Comparison of ENCODE assay signal across 32 mouse cellular contexts in genomic region chr8:67569115-67569514, GRCm38 (mm10). TPM values are rescaled to one million over a fixed set of nuclear protein-coding genes. Genes with fewer than 3 reads are reported as not detected.
A peak's percentile ranks its signal among the peaks of the same experiment; 100 is the strongest.
DNase-seq lines count a peak whose midpoint lies in the region; ATAC-seq lines count a peak whose summit lies in the region.
"Had no signal": no experiment of that assay in that cellular context is flagged by ENCODE, and none has a peak within 500 bp of the region (broad histone marks: within the 10 kb centered on the region; RNA-seq: fewer than 3 reads in every experiment).

No protein-coding gene starts in this region.

- no peak overlapping the region for H3K4me2 ChIP-seq in limb, embryonic 12.5 days
- peak overlapping the region; percentile 47 for H3K4me2 ChIP-seq in liver, embryonic 13.5 days
- H3K4me2 ChIP-seq in forebrain, embryonic 14.5 days (ENCODE audit: low read length): no peak overlapping the region
- no peak overlapping the region for H3K4me2 ChIP-seq in forebrain, embryonic 12.5 days
- H3K4me2 ChIP-seq: embryonic facial prominence, embryonic 12.5 days; forebrain, embryonic 15.5 days; hindbrain, embryonic 12.5 days; midbrain, embryonic 13.5 days had no signal

- H3K4me3 ChIP-seq in limb, embryonic 12.5 days (replicated peaks): no peak overlapping the region
- no peak overlapping the region for H3K4me3 ChIP-seq in limb, embryonic 10.5 days
- no peak overlapping the region for H3K4me3 ChIP-seq in liver, embryonic 13.5 days (replicated peaks)
- no peak overlapping the region for H3K4me3 ChIP-seq in forebrain, embryonic 14.5 days (ENCODE audit: low read depth, low read length)
- H3K4me3 ChIP-seq in forebrain, embryonic 12.5 days (replicated peaks): no peak overlapping the region
- H3K4me3 ChIP-seq: embryonic facial prominence, embryonic 12.5 days; erythroblast, embryonic 14.5 days; forebrain, embryonic 15.5 days; heart, adult 2 months; hindbrain, embryonic 12.5 days; left cerebral cortex, adult 2 months; midbrain, embryonic 13.5 days had no signal

- no peak for DNase-seq in limb, embryonic 10.5 days (ENCODE audit: low spot score)
- peak; percentile 78 for DNase-seq in liver, embryonic 13.5 days
- DNase-seq in forebrain, embryonic 14.5 days (ENCODE audit: low spot score): no peak
- DNase-seq in right cerebral cortex, postnatal 14 days: no peak
- DNase-seq: adrenal gland, adult 2 months; cerebellum, adult 9-11 months; gastrocnemius, postnatal 25 days; heart, adult 2 months; kidney, adult 18-20 months; kidney, postnatal 4 days; left cerebral cortex, postnatal 4 days; lung, adult 18-20 months; lung, postnatal 10 days; thymus, postnatal 36 days had no signal

- H3K9me3 ChIP-seq in limb, embryonic 12.5 days: no peaks in the 10 kb centered on the region
- no peaks in the 10 kb centered on the region for H3K9me3 ChIP-seq in limb, embryonic 10.5 days (replicated peaks)
- H3K9me3 ChIP-seq in liver, embryonic 13.5 days (replicated peaks): no peaks in the 10 kb centered on the region
- no peaks in the 10 kb centered on the region for H3K9me3 ChIP-seq in forebrain, embryonic 14.5 days (replicated peaks; ENCODE audit: control insufficient read depth, low read length)
- no peaks in the 10 kb centered on the region for H3K9me3 ChIP-seq in forebrain, embryonic 12.5 days
- H3K9me3 ChIP-seq: embryonic facial prominence, embryonic 12.5 days; forebrain, embryonic 15.5 days; hindbrain, embryonic 12.5 days; midbrain, embryonic 13.5 days had no signal

- H3K27ac ChIP-seq in limb, embryonic 12.5 days: no peak overlapping the region
- no peak overlapping the region for H3K27ac ChIP-seq in limb, embryonic 10.5 days
- H3K27ac ChIP-seq in liver, embryonic 13.5 days: peak overlapping the region; percentile 91
- no peak overlapping the region for H3K27ac ChIP-seq in forebrain, embryonic 14.5 days (ENCODE audit: low read depth, low read length)
- H3K27ac ChIP-seq in forebrain, embryonic 12.5 days: no peak overlapping the region
- H3K27ac ChIP-seq: embryonic facial prominence, embryonic 12.5 days; forebrain, embryonic 15.5 days; heart, adult 2 months; hindbrain, embryonic 12.5 days; left cerebral cortex, adult 2 months; midbrain, embryonic 13.5 days had no signal

- H3K27me3 ChIP-seq in limb, embryonic 12.5 days: no peaks in the 10 kb centered on the region
- no peaks in the 10 kb centered on the region for H3K27me3 ChIP-seq in limb, embryonic 10.5 days (ENCODE audit: low read depth, poor library complexity, severe bottlenecking)
- H3K27me3 ChIP-seq in liver, embryonic 13.5 days: no peaks in the 10 kb centered on the region
- no peaks in the 10 kb centered on the region for H3K27me3 ChIP-seq in forebrain, embryonic 14.5 days (replicated peaks; ENCODE audit: control insufficient read depth, insufficient read depth, low read length)
- no peaks in the 10 kb centered on the region for H3K27me3 ChIP-seq in forebrain, embryonic 12.5 days
- H3K27me3 ChIP-seq: embryonic facial prominence, embryonic 12.5 days; forebrain, embryonic 15.5 days; hindbrain, embryonic 12.5 days; midbrain, embryonic 13.5 days; Patski had no signal

- WGBS in limb, embryonic 12.5 days: 79% methylated on average over 6 of the region's 6 CpGs
- 86% methylated on average over 6 of the region's 6 CpGs for WGBS in limb, embryonic 10.5 days
- WGBS in liver, embryonic 13.5 days (ENCODE audit: insufficient replicate concordance): 19% methylated on average over 6 of the region's 6 CpGs
- WGBS in forebrain, embryonic 14.5 days: 85% methylated on average over 6 of the region's 6 CpGs
- 87% methylated on average over 6 of the region's 6 CpGs for WGBS in forebrain, embryonic 12.5 days

- no peak for ATAC-seq in limb, embryonic 12.5 days (ENCODE audit: insufficient number of reproducible peaks, insufficient read depth, low FRiP score, low TSS enrichment, low read depth)
- peak; percentile 75 for ATAC-seq in common myeloid progenitor, adult 5-6 weeks (replicated peaks; ENCODE audit: low read depth, poor library complexity, severe bottlenecking)
- ATAC-seq in liver, embryonic 13.5 days (ENCODE audit: low read depth): peak; percentile 79
- ATAC-seq in megakaryocyte-erythroid progenitor cell, adult 5-6 weeks (replicated peaks; ENCODE audit: low FRiP score, low TSS enrichment, poor library complexity, severe bottlenecking): peak; percentile 89
- no peak for ATAC-seq in forebrain, embryonic 14.5 days
- no peak for ATAC-seq in forebrain, embryonic 12.5 days (ENCODE audit: low FRiP score)
- ATAC-seq: CD4-positive, CD25-positive, alpha-beta regulatory T cell, adult 4 months; forebrain, embryonic 15.5 days; midbrain, embryonic 13.5 days; Patski had no signal

- H3K4me1 ChIP-seq in limb, embryonic 12.5 days (replicated peaks): no peaks in the 10 kb centered on the region
- H3K4me1 ChIP-seq in limb, embryonic 10.5 days: no peaks in the 10 kb centered on the region
- peaks cover 44% of the 10 kb centered on the region for H3K4me1 ChIP-seq in liver, embryonic 13.5 days (replicated peaks)
- H3K4me1 ChIP-seq in forebrain, embryonic 14.5 days (ENCODE audit: control insufficient read depth, insufficient read depth, low read length): no peaks in the 10 kb centered on the region
- H3K4me1 ChIP-seq in forebrain, embryonic 12.5 days: no peaks in the 10 kb centered on the region
- H3K4me1 ChIP-seq: embryonic facial prominence, embryonic 12.5 days; forebrain, embryonic 15.5 days; hindbrain, embryonic 12.5 days; midbrain, embryonic 13.5 days had no signal

- H3K36me3 ChIP-seq in limb, embryonic 12.5 days: no peaks in the 10 kb centered on the region
- no peaks in the 10 kb centered on the region for H3K36me3 ChIP-seq in limb, embryonic 10.5 days
- no peaks in the 10 kb centered on the region for H3K36me3 ChIP-seq in liver, embryonic 13.5 days
- H3K36me3 ChIP-seq in forebrain, embryonic 14.5 days (ENCODE audit: control insufficient read depth, insufficient read depth, low read length): no peaks in the 10 kb centered on the region
- H3K36me3 ChIP-seq in forebrain, embryonic 12.5 days (replicated peaks): no peaks in the 10 kb centered on the region
- H3K36me3 ChIP-seq: embryonic facial prominence, embryonic 12.5 days; forebrain, embryonic 15.5 days; hindbrain, embryonic 12.5 days; midbrain, embryonic 13.5 days had no signal

- 0 out of 2 replicates have a peak overlapping the region, but pooled peaks have one; percentile 23 for H3K9ac ChIP-seq in limb, embryonic 12.5 days (replicated peaks)
- H3K9ac ChIP-seq in liver, embryonic 13.5 days: peak overlapping the region; percentile 46
- H3K9ac ChIP-seq in forebrain, embryonic 14.5 days (ENCODE audit: low read length): no peak overlapping the region
- no peak overlapping the region for H3K9ac ChIP-seq in forebrain, embryonic 12.5 days
- H3K9ac ChIP-seq: embryonic facial prominence, embryonic 12.5 days; forebrain, embryonic 15.5 days; hindbrain, embryonic 12.5 days; midbrain, embryonic 13.5 days had no signal

RNA-seq across cellular contexts. Expression of gene Nat3, which starts 45.5 kb away (rescaled TPM):
- polyA plus RNA-seq in limb, embryonic 12.5 days (2016; fragmentation: Nextera tagmentation; extraction: Ambion mirVana): not detected in 2 replicates
- polyA plus RNA-seq in limb, embryonic 10.5 days (2016; fragmentation: Nextera tagmentation; extraction: Ambion mirVana): not detected in 2 replicates
- not detected in 2 replicates for total RNA-seq in common myeloid progenitor, adult 5-6 weeks (2017)
- polyA plus RNA-seq in liver, embryonic 13.5 days (2015; fragmentation: Nextera tagmentation; extraction: Ambion mirVana): not detected in 2 replicates
- not detected in 2 replicates for total RNA-seq in megakaryocyte-erythroid progenitor cell, adult 5-6 weeks (2014; fragmentation: Nextera tagmentation)
- total RNA-seq in megakaryocyte-erythroid progenitor cell, adult 5-6 weeks (2017): not detected in 2 replicates
- polyA plus RNA-seq in forebrain, embryonic 14.5 days (2014; fragmentation: Nextera tagmentation; extraction: Ambion mirVana): not detected in 2 replicates
- not detected in 2 replicates for polyA plus RNA-seq in forebrain, embryonic 12.5 days (2016; fragmentation: Nextera tagmentation; extraction: Ambion mirVana)
- total RNA-seq: adrenal gland, adult 2 months; gastrocnemius, postnatal 25 days; heart, adult 2 months; heart, postnatal 25 days; left cerebral cortex, adult 2 months; left cerebral cortex, postnatal 4 days; monocyte, adult 5-6 weeks; neutrophil, adult 5-6 weeks had no signal
- polyA plus RNA-seq: adrenal gland, adult 2 months; CD4-positive, CD25-positive, alpha-beta regulatory T cell, adult 4 months; embryonic facial prominence, embryonic 12.5 days; erythroblast, embryonic 14.5 days; forebrain, embryonic 15.5 days; heart, adult 2 months; heart, embryonic 14.5 days; hindbrain, embryonic 12.5 days; kidney, embryonic 16.5 days; midbrain, embryonic 13.5 days; Patski; spleen, adult 2 months had no signal

Comparison
In these comparisons a context has a peak if more than half of its experiments do, and no peak if none do; other contexts are left out.
1. ATAC-seq: peak in common myeloid progenitor, adult 5-6 weeks (single experiment), liver, embryonic 13.5 days (single experiment) and megakaryocyte-erythroid progenitor cell, adult 5-6 weeks (single experiment); none in limb, embryonic 12.5 days (single experiment), forebrain, embryonic 14.5 days (single experiment) and forebrain, embryonic 12.5 days (single experiment).
2. H3K9ac ChIP-seq: peak in limb, embryonic 12.5 days (single experiment) and liver, embryonic 13.5 days (single experiment); none in forebrain, embryonic 14.5 days (single experiment) and forebrain, embryonic 12.5 days (single experiment).